Mouse (Mus musculus): ENCODE results near the gene Fbxl22.

GRCm38 (mm10) chr9:66488786-66489185, 25.6 kb downstream of the Fbxl22 start:
- TF ChIP-seq CTCF (IDR thresholded peaks at IDR 0.05; ENCODE audit: borderline replicate concordance, insufficient read depth, low read length) (no peak), POLR2A (IDR thresholded peaks at IDR 0.05; ENCODE audit: low read depth, low read length) (no peak)

Data from embryonic fibroblast, embryonic 13.5 days (primary cell).